Mouse (Mus musculus) liver, embryonic 14.5 days (tissue): ENCODE measurements at regions not wholly inside any gene's neighbourhood (a gene's known extent, or its start where the extent isn't known, plus 50 kb on each side); places are given as distances from the start of the nearest gene placed in this dataset.

Source experiments
- ATAC-seq: fragments of 200-750 bp; cut with Nextera tagmentation; 2 replicates; pipeline ENCODE4 v1.8.0; 2017; ENCODE audit warnings: moderate number of reproducible peaks, mild to moderate bottlenecking, moderate library complexity; ENCODE audit not compliant: insufficient read depth
- DNase-seq, 3 experiments: peaks; one replicate each; pipeline ENCODE4 v3.0.0-alpha.2; 2012 to 2013; ENCODE audit warnings: low read depth in 3 of 3, low spot score in 3 of 3
- H3K27ac ChIP-seq: fragments of 300-500 bp; sonication (generic); 2 replicates; pipeline ENCODE4 v1.5.1; 2014; ENCODE audit warnings: moderate library complexity, mild to moderate bottlenecking, control low read depth, inconsistent platforms
- H3K27me3 ChIP-seq: fragments of 300-500 bp; sonication (generic); 2 replicates; pipeline ENCODE4 v1.6.1; 2014; ENCODE audit warnings: mild to moderate bottlenecking, low read length, moderate library complexity; ENCODE audit not compliant: control insufficient read depth, insufficient read depth
- H3K36me3 ChIP-seq: fragments of 300-500 bp; sonication (generic); replicated peaks from 2 replicates; pipeline ENCODE4 v1.6.1; 2014; ENCODE audit warnings: low read depth; ENCODE audit not compliant: control insufficient read depth, insufficient read depth
- H3K4me1 ChIP-seq, 2 experiments: fragments of 200-500 bp in 1 of 2; fragments of 300-500 bp in 1 of 2; sonication (generic) in 1 of 2; replicated peaks; 2 replicates each; pipeline ENCODE4 v1.6.1; 2012 to 2014; ENCODE audit warnings: antibody characterized with exemption in 1 of 2, inconsistent platforms in 1 of 2, low read length in 1 of 2; ENCODE audit not compliant: control insufficient read depth in 2 of 2, insufficient read depth in 2 of 2
- H3K4me2 ChIP-seq: fragments of 300-500 bp; sonication (generic); 2 replicates; pipeline ENCODE4 v1.6.1; 2014; ENCODE audit warnings: low read depth, mild to moderate bottlenecking, control low read depth, moderate library complexity
- H3K4me3 ChIP-seq, 2 experiments: fragments of 200-500 bp in 1 of 2; fragments of 300-500 bp in 1 of 2; sonication (generic) in 1 of 2; 2 replicates each; pipeline ENCODE4 v1.5.1; 2012 to 2014; ENCODE audit warnings: low read depth in 2 of 2, low read length in 2 of 2, mild to moderate bottlenecking in 2 of 2, control low read depth in 1 of 2, inconsistent platforms in 1 of 2, moderate library complexity in 1 of 2; ENCODE audit not compliant: insufficient read depth in 1 of 2
- H3K9ac ChIP-seq: fragments of 300-500 bp; sonication (generic); replicated peaks from 2 replicates; pipeline ENCODE4 v1.6.1; 2014; ENCODE audit warnings: mild to moderate bottlenecking, control low read depth, moderate library complexity
- H3K9me3 ChIP-seq: fragments of 300-500 bp; sonication (generic); 2 replicates; pipeline ENCODE4 v1.6.1; 2016; ENCODE audit warnings: low read length, mixed read lengths; ENCODE audit not compliant: control insufficient read depth
- CTCF ChIP-seq: IDR thresholded peaks from 2 replicates; pipeline ENCODE4 v1.5.1; 2016; ENCODE audit warnings: antibody characterized with exemption, low read depth, control low read depth
- EP300 ChIP-seq: IDR thresholded peaks from 2 replicates; pipeline ENCODE4 v1.6.1; 2016; ENCODE audit warnings: antibody characterized with exemption, low read depth
- WGBS: fragments of 180-500 bp; shearing (Covaris S2); extraction: QIAGEN DNeasy Blood & Tissue Kit; methylation state at CpG from one replicate; pipeline ENCODE4 v1.1.7; 2014; ENCODE audit not compliant: insufficient replicate concordance; 5-methylcytosine and 5-hydroxymethylcytosine counted together

DNA sequence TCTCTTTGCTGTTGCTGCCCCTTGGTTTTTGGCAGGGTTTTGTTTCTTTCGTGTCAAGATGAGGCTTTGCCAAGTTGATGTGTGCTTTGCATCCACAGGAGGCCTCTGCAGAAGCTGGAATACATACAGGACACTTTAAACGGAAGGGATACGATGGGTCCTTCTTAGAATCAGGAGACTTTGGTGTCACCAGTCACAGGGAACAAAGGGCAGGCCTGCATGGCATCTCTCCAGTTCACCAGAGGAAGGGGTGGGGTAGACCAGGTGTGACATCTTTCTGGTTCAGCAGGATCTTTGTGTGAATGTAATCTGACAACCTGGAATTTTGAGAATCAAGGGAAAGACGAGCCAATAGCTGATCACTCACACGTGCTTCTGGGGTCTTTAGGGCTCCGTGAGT lies 284.5 kb upstream of the Runx1 start:
- Histone ChIP-seq H3K27me3 (no peaks in the 10 kb centered on the region; the same call in 1 of the 2 replicates), H3K9me3 (no peaks in the 10 kb centered on the region), H3K4me1 (peaks cover 0 to 6% of the 10 kb centered on the region in 2 experiments; a peak in 2 of 4 replicates), H3K36me3 (no peaks in the 10 kb centered on the region), H3K9ac (no peak overlapping the region), H3K27ac (no peak overlapping the region), H3K4me2 (no peak overlapping the region), H3K4me3 (no peak overlapping the region)
- no peak for DNase-seq
- TF ChIP-seq CTCF (no peak), EP300 (no peak)
- no peak for ATAC-seq
- WGBS: 65% methylated on average over 6 of the region's 6 CpGs

DNA sequence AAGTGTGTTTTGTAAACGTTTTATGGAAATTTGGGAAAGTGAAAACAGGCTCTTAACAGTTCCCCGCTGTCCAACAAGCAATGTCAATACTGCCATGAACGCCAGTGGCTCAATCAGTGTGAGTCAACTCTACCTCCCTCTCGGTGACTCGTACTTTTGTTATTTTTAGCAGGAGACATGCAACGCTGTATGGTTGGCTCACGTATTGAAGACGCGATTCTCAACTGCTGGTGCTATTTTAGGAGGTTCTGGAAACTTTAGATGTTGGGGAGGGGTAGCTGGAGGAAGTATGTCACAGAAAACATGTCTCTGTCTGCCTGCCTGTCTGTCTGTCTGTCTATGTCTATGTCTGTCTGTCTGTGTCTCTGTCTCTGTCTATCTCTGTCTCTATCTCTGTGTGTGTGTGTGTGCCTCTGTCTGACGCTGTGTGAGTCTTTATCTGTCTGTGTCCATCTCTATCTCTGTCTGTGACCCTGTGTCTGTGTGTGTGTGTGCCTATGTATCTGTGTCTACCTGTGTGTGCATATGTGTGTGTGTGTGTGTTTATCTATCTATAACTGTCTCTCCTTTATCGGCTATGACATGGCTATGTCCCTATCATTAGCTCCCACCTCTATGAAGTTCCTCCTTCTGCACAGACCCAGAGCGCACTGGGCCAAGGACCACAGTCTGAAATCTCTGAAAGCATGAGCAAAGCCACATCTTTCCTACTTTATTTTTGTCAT lies 283.9 kb upstream of the Runx1 start:
- H3K36me3 ChIP-seq: no peaks in the 10 kb centered on the region
- DNase-seq (no peak), ATAC-seq (no peak)
- TF ChIP-seq CTCF (no peak), EP300 (no peak)
- no peak overlapping the region for H3K4me2 ChIP-seq
- WGBS: 29% methylated on average over 12 of the region's 12 CpGs
- peaks cover 0 to 6% of the 10 kb centered on the region in 2 experiments; a peak in 2 of 4 replicates for H3K4me1 ChIP-seq
- no peaks in the 10 kb centered on the region for H3K9me3 ChIP-seq
- no peak overlapping the region for H3K4me3 ChIP-seq
- no peak overlapping the region for H3K27ac ChIP-seq
- no peak overlapping the region for H3K9ac ChIP-seq
- no peaks in the 10 kb centered on the region; the same call in 1 of the 2 replicates for H3K27me3 ChIP-seq

DNA sequence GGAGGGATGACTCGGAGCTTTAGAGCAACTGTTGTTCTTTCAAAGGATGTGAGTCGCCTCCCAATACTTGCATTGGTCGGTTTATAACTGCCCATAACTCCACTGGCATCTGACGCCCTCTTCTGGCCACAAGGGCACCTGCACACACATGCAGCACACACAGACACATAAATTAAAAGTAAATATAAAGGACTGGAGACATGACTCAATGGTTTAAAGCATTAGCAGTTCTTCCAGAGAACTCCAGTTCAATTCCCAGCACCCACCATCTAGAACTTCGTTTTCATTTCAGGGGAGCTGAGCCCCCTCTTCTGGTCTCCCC lies 281.5 kb upstream of the Runx1 start:
- Histone ChIP-seq H3K27me3 (no peaks in the 10 kb centered on the region; the same call in 1 of the 2 replicates), H3K4me2 (no peak overlapping the region), H3K9ac (no peak overlapping the region), H3K4me1 (peaks cover 0 to 6% of the 10 kb centered on the region in 2 experiments; a peak in 2 of 4 replicates), H3K27ac (no peak overlapping the region), H3K9me3 (no peaks in the 10 kb centered on the region), H3K4me3 (no peak overlapping the region), H3K36me3 (no peaks in the 10 kb centered on the region)
- 63% methylated on average over 5 of the region's 5 CpGs for WGBS
- no peak for DNase-seq
- peak; percentile 35; the same call in 1 of the 2 replicates for TF ChIP-seq CTCF
- no peak for TF ChIP-seq EP300
- no peak for ATAC-seq

GRCm38 (mm10) chr16:93106811-93107523 lies 281.0 kb upstream of the Runx1 start:
- Histone ChIP-seq H3K27ac (no peak overlapping the region), H3K4me3 (no peak overlapping the region), H3K36me3 (no peaks in the 10 kb centered on the region), H3K4me1 (peaks cover 0 to 6% of the 10 kb centered on the region in 2 experiments; a peak in 2 of 4 replicates), H3K9me3 (no peaks in the 10 kb centered on the region), H3K4me2 (no peak overlapping the region), H3K27me3 (no peaks in the 10 kb centered on the region; the same call in 1 of the 2 replicates), H3K9ac (no peak overlapping the region)
- ATAC-seq (no peak), DNase-seq (no peak)
- WGBS: 71% methylated on average over 13 of the region's 13 CpGs
- TF ChIP-seq CTCF: no peak
- TF ChIP-seq EP300: no peak

GRCm38 (mm10) chr16:93102174-93102573 lies 276.2 kb upstream of the Runx1 start:
- Histone ChIP-seq H3K9ac (no peak overlapping the region), H3K36me3 (no peaks in the 10 kb centered on the region), H3K27me3 (no peaks in the 10 kb centered on the region; the same call in 1 of the 2 replicates), H3K4me2 (no peak overlapping the region), H3K9me3 (no peaks in the 10 kb centered on the region), H3K4me1 (no peaks in the 10 kb centered on the region), H3K4me3 (no peak overlapping the region), H3K27ac (no peak overlapping the region)
- DNase-seq: no peak
- WGBS: 63% methylated on average over 3 of the region's 3 CpGs
- TF ChIP-seq EP300 (no peak), CTCF (no peak)
- ATAC-seq: no peak
